Mouse (Mus musculus) megakaryocyte, embryonic 14.5 days (primary cell): ENCODE data around the gene Tsr3. TPM values are rescaled to one million over a fixed set of nuclear protein-coding genes. Genes with fewer than 3 reads are reported as not detected.

Experiments
- H3K27me3 ChIP-seq: replicated peaks from 2 replicates; pipeline ENCODE3; 2012; ENCODE audit warnings: inconsistent platforms
- H3K36me3 ChIP-seq: replicated peaks from 2 replicates; pipeline ENCODE3; 2012; ENCODE audit warnings: low read length, inconsistent platforms, mixed read lengths
- H3K4me1 ChIP-seq: 2 replicates; pipeline ENCODE4 v1.6.1; 2012; ENCODE audit warnings: inconsistent platforms
- H3K4me3 ChIP-seq: replicated peaks from 2 replicates; pipeline ENCODE3; 2012; ENCODE audit warnings: moderate library complexity, mild to moderate bottlenecking, inconsistent platforms
- H3K9me3 ChIP-seq: 2 replicates; pipeline ENCODE4 v1.6.1; 2012; ENCODE audit warnings: inconsistent platforms
- FLI1 ChIP-seq: IDR thresholded peaks from 2 replicates; pipeline ENCODE4 v1.6.1; 2012; ENCODE audit warnings: low read length, inconsistent platforms, mixed read lengths
- GATA1 ChIP-seq: IDR thresholded peaks from 3 replicates; pipeline ENCODE4 v1.6.1; 2012; ENCODE audit warnings: mixed read lengths, low read length, inconsistent platforms, borderline replicate concordance
- polyA plus RNA-seq: library from polyadenylated mRNA; stranded (reverse); fragments of >175 nt; gene quantifications from 2 replicates; pipeline ENCODE4 v1.2.3, GENCODE M21; 2012; ENCODE audit warnings: low replicate concordance; ENCODE audit not compliant: insufficient read depth

Tsr3 gene
- polyA plus RNA-seq, 1 experiment = 25.4 TPM

DNA sequence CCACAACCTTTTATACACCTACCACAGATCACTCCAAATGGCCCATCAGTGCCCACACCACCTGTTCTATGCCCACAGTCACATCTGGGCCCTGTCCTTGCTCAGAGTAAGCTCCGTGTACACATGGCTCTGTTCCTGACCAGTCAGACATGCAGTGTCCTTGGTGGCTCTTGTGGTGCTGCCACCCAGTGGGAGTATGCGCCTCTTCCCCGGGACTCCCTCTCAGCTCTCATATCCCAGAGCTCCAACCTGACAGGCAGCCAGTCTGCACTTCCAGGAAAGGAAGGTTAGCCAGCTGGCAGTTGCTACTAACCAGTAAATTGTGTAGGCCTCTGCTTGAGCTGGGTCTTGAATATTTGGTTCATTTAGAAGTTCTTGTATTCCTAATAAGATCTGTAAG, 24.5 kb downstream of the Tsr3 start:
- TF ChIP-seq FLI1 (no peak), GATA1 (no peak)
- no peaks in the 10 kb centered on the region for H3K9me3 ChIP-seq

GRCm38 (mm10) chr17:25270795-25271335, 30.9 kb downstream of the Tsr3 start:
- Histone ChIP-seq H3K27me3 (no peaks in the 10 kb centered on the region), H3K9me3 (no peaks in the 10 kb centered on the region), H3K4me3 (peak overlapping the region; percentile 95), H3K36me3 (peaks cover 51% of the 10 kb centered on the region), H3K4me1 (peaks cover 50% of the 10 kb centered on the region)
- TF ChIP-seq GATA1 (no peak), FLI1 (no peak)

More for the DNA sequence above, 24.5 kb downstream of the Tsr3 start:
- no peaks in the 10 kb centered on the region for H3K27me3 ChIP-seq
- peaks cover 82% of the 10 kb centered on the region for H3K36me3 ChIP-seq
- H3K4me3 ChIP-seq = no peak overlapping the region
- peaks cover 15% of the 10 kb centered on the region for H3K4me1 ChIP-seq

DNA sequence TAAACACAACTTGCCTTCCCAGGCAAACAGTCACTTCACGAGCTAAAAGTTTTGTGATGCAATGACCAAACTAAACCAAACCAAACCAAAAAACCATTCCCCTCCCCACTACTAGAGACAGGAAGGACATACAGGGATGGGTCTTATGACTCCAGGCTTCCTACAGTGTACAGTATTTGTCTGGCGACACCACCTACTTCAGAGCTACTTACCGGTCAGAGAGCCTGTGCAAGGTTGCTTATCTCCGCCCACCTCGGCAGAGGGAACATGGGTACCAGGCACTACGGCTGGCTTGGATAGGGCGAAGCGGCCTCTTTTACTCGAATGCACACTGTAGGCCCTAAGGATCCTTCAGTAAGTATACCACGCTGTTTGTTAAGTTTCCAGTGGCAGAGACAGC, 32.4 kb downstream of the Tsr3 start:
- peaks cover 50% of the 10 kb centered on the region for H3K4me1 ChIP-seq
- peak overlapping the region; percentile 95 for H3K4me3 ChIP-seq
- H3K9me3 ChIP-seq = no peaks in the 10 kb centered on the region
- peaks cover 37% of the 10 kb centered on the region for H3K36me3 ChIP-seq
- H3K27me3 ChIP-seq = peaks cover 2% of the 10 kb centered on the region
- TF ChIP-seq GATA1 (no peak), FLI1 (no peak)

GRCm38 (mm10) chr17:25272951-25273705, 33.2 kb downstream of the Tsr3 start:
- TF ChIP-seq GATA1 = no peak
- TF ChIP-seq FLI1 = no peak
- Histone ChIP-seq H3K27me3 (peaks cover 5% of the 10 kb centered on the region), H3K4me1 (peaks cover 54% of the 10 kb centered on the region)

GRCm38 (mm10) chr17:25273706-25274501, 33.9 kb downstream of the Tsr3 start:
- TF ChIP-seq GATA1 = no peak

More at GRCm38 (mm10) chr17:25272951-25273705, 33.2 kb downstream of the Tsr3 start:
- Histone ChIP-seq H3K4me3 (peak overlapping the region; percentile 95), H3K36me3 (peaks cover 29% of the 10 kb centered on the region), H3K9me3 (no peaks in the 10 kb centered on the region)

DNA sequence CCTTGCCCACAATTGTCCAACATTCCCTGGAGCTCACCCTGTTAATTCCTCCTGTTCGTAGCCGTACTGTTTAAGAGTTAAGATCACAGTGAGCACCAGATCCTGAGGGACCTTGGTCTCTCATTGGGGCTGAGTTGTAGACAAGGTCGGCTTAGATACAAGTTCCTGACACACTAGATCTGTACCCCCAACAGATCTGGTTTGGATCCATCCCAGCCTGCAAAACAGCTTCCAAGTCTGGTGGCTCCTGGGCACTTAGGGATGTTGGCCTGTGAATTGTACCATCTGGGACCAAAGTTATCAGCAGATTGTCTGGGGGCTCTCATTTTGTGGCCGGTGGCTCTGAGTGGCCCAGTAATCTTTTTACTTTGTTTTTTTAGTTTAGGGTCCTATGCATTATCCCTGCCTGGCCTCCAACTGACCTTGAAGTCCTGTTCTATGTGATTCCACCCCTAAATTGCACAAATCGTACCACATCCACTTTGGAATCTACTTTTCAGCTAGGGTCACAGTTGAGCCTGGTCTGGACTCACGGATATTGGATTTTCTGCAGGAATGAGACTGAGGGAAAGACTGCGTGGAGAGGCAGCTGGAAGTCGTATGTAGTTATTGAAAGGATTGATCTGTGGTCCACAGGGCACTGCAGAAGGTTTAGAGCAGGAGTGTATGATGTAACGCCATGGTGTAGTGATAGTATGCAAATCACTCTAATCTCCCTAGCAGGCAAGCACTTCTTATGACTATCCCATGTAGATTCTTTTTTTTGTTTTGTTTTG, 34.8 kb downstream of the Tsr3 start, which contains the start of gene Ube2i:
Gene Ube2i, minus strand, starts transcription at position 52 of the 776 bp plus-strand sequence.
- TF ChIP-seq GATA1 = no peak
- no peak for TF ChIP-seq FLI1
- H3K9me3 ChIP-seq = no peaks in the 10 kb centered on the region
- peaks cover 45% of the 10 kb centered on the region for H3K4me1 ChIP-seq
- peak within 1 kb of the TSS; percentile 95 for H3K4me3 ChIP-seq
- peaks cover 12% of the 10 kb centered on the region for H3K36me3 ChIP-seq
- H3K27me3 ChIP-seq = peaks cover 9% of the 10 kb centered on the region

More at GRCm38 (mm10) chr17:25273706-25274501, 33.9 kb downstream of the Tsr3 start:
- H3K4me3 ChIP-seq = peak overlapping the region; percentile 95
- H3K36me3 ChIP-seq = peaks cover 21% of the 10 kb centered on the region
- peaks cover 48% of the 10 kb centered on the region for H3K4me1 ChIP-seq
- no peaks in the 10 kb centered on the region for H3K9me3 ChIP-seq
- peaks cover 7% of the 10 kb centered on the region for H3K27me3 ChIP-seq

- peaks cover 35% of the 10 kb centered on the region for H3K4me1 ChIP-seq
- no peaks in the 10 kb centered on the region for H3K9me3 ChIP-seq
- peaks cover 2% of the 10 kb centered on the region for H3K36me3 ChIP-seq
- H3K4me3 ChIP-seq = no peak overlapping the region
- peaks cover 9% of the 10 kb centered on the region for H3K27me3 ChIP-seq
- no peak for TF ChIP-seq GATA1
- no peak for TF ChIP-seq FLI1
Measured at GRCm38 (mm10) chr17:25275833-25276232, 35.9 kb downstream of the Tsr3 start.

DNA sequence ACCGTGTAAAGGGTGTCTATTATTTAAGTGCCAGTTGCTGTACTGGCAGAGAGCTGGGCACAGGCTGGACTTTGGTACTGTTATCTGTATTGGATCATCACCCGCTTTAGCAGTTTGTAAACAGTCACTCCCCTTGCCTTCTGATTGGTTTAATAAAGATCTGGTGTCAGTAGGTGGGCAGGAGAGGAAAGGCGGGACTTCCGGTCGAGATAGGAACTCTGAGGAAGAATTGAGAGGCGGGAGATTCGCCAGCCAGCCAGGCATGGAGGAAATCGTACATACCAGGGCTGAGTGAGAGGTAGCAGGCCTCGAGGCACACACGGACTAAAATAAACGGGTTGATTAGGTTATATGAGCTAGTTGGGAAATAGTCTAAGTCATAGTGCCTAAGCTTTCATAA, 42.2 kb downstream of the Tsr3 start:
- H3K4me3 ChIP-seq = no peak overlapping the region
- TF ChIP-seq GATA1 = no peak
- TF ChIP-seq FLI1 = no peak

DNA sequence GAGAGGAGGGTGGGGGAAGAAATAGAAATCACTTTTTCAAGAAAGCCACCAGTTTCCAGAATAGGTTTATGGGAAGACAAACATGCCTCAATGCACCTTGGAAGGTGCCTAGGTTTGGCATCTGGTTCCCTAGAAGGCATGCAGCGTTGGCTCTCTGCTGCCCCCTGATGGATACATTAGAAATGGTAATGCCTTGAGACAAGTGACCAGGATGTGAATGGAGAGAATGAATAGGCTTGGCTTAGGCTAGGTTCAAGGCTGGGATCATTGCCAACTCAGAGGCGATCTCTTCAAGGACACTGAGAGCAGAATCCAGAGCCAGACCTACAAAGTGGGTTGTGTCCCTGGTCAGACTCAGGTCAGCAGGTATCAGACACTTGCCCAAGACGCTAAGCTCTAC, 45.1 kb downstream of the Tsr3 start:
- H3K9me3 ChIP-seq = peaks cover 4% of the 10 kb centered on the region; the same call in 1 of the 2 replicates
- no peak overlapping the region for H3K4me3 ChIP-seq
- H3K36me3 ChIP-seq = no peaks in the 10 kb centered on the region

More for the DNA sequence above, 42.2 kb downstream of the Tsr3 start:
- Histone ChIP-seq H3K4me1 (peaks cover 20% of the 10 kb centered on the region), H3K27me3 (peaks cover 7% of the 10 kb centered on the region), H3K9me3 (peaks cover 4% of the 10 kb centered on the region; the same call in 1 of the 2 replicates), H3K36me3 (no peaks in the 10 kb centered on the region)

More for the DNA sequence above, 45.1 kb downstream of the Tsr3 start:
- no peak for TF ChIP-seq FLI1
- no peak for TF ChIP-seq GATA1
- peaks cover 10% of the 10 kb centered on the region for H3K4me1 ChIP-seq
- H3K27me3 ChIP-seq = peaks cover 2% of the 10 kb centered on the region
